Mouse (Mus musculus): ENCODE measurements at regions not wholly inside any gene's neighbourhood (a gene's known extent, or its start where the extent isn't known, plus 50 kb on each side); places are given as distances from the start of the nearest gene placed in this dataset.

- Histone ChIP-seq H3K36me3 (ENCODE audit: control insufficient read depth, insufficient read depth, low read length) (no peaks in the 10 kb centered on the region), H3K4me1 (ENCODE audit: control insufficient read depth, insufficient read depth, low read length) (no peaks in the 10 kb centered on the region), H3K4me2 (ENCODE audit: low read depth, low read length) (no peak overlapping the region), H3K9me3 (ENCODE audit: control insufficient read depth, low read length) (no peaks in the 10 kb centered on the region), H3K9ac (ENCODE audit: low read depth, low read length) (no peak overlapping the region), H3K27me3 (replicated peaks; ENCODE audit: control insufficient read depth, insufficient read depth, low read length) (no peaks in the 10 kb centered on the region), H3K4me3 (ENCODE audit: low read length) (no peak overlapping the region), H3K27ac (ENCODE audit: low read length) (no peak overlapping the region)
- 76% methylated on average over 1 of the region's 1 CpGs for WGBS
- no peak for ATAC-seq
These were observed 309.9 kb upstream of the Megf9 start for GRCm38 (mm10) chr4:70844742-70845141.

DNA sequence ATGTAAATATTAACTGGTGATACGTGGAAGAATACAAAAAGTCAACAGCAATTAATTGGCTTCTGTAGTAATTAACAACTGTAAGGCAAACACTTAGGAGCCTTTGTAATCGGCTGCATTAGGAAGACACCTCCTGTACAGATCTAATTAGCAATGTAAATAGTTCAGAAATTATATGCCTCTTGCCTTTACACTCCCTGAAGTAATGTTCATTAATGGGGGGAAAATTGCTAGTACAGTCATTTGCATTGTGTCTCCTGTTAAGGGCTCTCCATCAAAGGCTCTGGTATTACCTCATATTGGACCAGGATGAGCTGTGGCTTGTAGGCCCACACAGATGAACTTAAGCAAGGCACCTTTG, 276.1 kb upstream of the Megf9 start:
- Histone ChIP-seq H3K9me3 (ENCODE audit: control insufficient read depth, low read length) (no peaks in the 10 kb centered on the region), H3K27ac (ENCODE audit: low read length) (no peak overlapping the region), H3K9ac (ENCODE audit: low read depth, low read length) (no peak overlapping the region), H3K36me3 (ENCODE audit: control insufficient read depth, insufficient read depth, low read length) (no peaks in the 10 kb centered on the region), H3K4me2 (ENCODE audit: low read depth, low read length) (no peak overlapping the region), H3K4me3 (ENCODE audit: low read length) (no peak overlapping the region), H3K27me3 (replicated peaks; ENCODE audit: control insufficient read depth, insufficient read depth, low read length) (no peaks in the 10 kb centered on the region), H3K4me1 (ENCODE audit: control insufficient read depth, insufficient read depth, low read length) (no peaks in the 10 kb centered on the region)
- no peak for ATAC-seq
- 64% methylated on average over 2 of the region's 2 CpGs for WGBS

DNA sequence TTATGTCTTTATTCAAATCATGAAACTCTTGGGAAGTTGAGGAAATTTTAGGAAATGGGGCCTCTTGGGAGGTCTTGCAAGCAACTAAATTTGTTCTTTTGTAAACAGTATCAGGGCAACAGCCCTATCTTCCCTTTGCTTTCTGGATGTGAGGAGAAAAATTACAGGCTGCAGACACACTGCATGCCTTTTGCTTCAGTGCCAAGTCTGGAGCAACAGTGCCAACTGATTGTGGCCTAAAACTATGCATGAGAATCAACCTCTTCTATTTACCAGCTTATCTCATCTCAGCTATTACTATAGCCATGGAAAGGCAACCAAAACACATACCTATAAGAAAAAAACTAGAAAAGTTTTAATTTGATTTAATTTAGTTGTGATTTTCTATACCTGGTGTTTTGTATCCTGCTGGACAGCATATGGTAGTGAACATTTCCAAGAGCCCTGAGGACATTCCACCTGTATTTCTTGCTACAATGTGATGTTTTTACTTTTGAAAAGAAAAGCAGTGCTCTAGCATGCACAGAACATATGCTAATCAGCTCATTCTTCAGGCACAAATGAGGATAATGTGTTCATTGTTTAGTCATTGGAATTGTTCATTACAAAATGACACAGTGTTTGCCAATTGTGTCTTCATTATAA, 275.6 kb upstream of the Megf9 start:
- no peaks in the 10 kb centered on the region for H3K36me3 ChIP-seq (ENCODE audit: control insufficient read depth, insufficient read depth, low read length)
- H3K9ac ChIP-seq (ENCODE audit: low read depth, low read length), result no peak overlapping the region
- no peak overlapping the region for H3K27ac ChIP-seq (ENCODE audit: low read length)
- ATAC-seq, result no peak
- no peaks in the 10 kb centered on the region for H3K4me1 ChIP-seq (ENCODE audit: control insufficient read depth, insufficient read depth, low read length)
- H3K4me3 ChIP-seq (ENCODE audit: low read length), result no peak overlapping the region
- H3K9me3 ChIP-seq (ENCODE audit: control insufficient read depth, low read length), result no peaks in the 10 kb centered on the region
- H3K4me2 ChIP-seq (ENCODE audit: low read depth, low read length), result no peak overlapping the region
- H3K27me3 ChIP-seq (replicated peaks; ENCODE audit: control insufficient read depth, insufficient read depth, low read length), result no peaks in the 10 kb centered on the region

DNA sequence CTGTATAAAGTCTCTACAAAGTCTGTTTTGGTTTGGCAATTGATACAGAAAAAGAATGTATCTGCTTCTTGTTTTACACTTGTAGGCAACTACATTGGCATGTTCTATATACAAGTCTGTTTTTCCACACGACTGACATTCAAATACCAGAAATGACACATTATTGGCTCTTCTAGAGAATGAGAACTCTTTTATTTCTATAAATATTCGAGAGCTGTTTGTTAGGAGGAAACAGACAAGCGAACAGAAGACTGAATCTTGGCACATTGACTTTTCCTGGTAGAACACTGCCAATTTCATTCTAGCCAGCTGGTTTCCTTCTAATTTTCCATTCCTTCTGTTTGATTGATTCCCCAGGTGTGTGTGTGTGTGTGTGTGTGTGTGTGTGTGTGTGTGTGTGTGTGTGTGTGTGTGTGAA, 270.1 kb upstream of the Megf9 start:
- H3K36me3 ChIP-seq (ENCODE audit: control insufficient read depth, insufficient read depth, low read length), result no peaks in the 10 kb centered on the region
- H3K27ac ChIP-seq (ENCODE audit: low read length), result no peak overlapping the region
- no peaks in the 10 kb centered on the region for H3K27me3 ChIP-seq (replicated peaks; ENCODE audit: control insufficient read depth, insufficient read depth, low read length)
- H3K4me1 ChIP-seq (ENCODE audit: control insufficient read depth, insufficient read depth, low read length), result no peaks in the 10 kb centered on the region
- no peaks in the 10 kb centered on the region for H3K9me3 ChIP-seq (ENCODE audit: control insufficient read depth, low read length)
- H3K9ac ChIP-seq (ENCODE audit: low read depth, low read length), result no peak overlapping the region
- no peak overlapping the region for H3K4me2 ChIP-seq (ENCODE audit: low read depth, low read length)
- no peak for ATAC-seq
- 54% methylated on average over 3 of the region's 3 CpGs for WGBS
- H3K4me3 ChIP-seq (ENCODE audit: low read length), result no peak overlapping the region

GRCm38 (mm10) chr4:70798483-70798882, 263.7 kb upstream of the Megf9 start:
- Histone ChIP-seq H3K36me3 (ENCODE audit: control insufficient read depth, insufficient read depth, low read length) (no peaks in the 10 kb centered on the region), H3K4me3 (ENCODE audit: low read length) (no peak overlapping the region), H3K27ac (ENCODE audit: low read length) (no peak overlapping the region), H3K4me1 (ENCODE audit: control insufficient read depth, insufficient read depth, low read length) (no peaks in the 10 kb centered on the region), H3K4me2 (ENCODE audit: low read depth, low read length) (no peak overlapping the region), H3K9me3 (ENCODE audit: control insufficient read depth, low read length) (no peaks in the 10 kb centered on the region), H3K27me3 (replicated peaks; ENCODE audit: control insufficient read depth, insufficient read depth, low read length) (no peaks in the 10 kb centered on the region), H3K9ac (ENCODE audit: low read depth, low read length) (no peak overlapping the region)
- WGBS, result 51% methylated on average over 1 of the region's 1 CpGs
- no peak for ATAC-seq

DNA sequence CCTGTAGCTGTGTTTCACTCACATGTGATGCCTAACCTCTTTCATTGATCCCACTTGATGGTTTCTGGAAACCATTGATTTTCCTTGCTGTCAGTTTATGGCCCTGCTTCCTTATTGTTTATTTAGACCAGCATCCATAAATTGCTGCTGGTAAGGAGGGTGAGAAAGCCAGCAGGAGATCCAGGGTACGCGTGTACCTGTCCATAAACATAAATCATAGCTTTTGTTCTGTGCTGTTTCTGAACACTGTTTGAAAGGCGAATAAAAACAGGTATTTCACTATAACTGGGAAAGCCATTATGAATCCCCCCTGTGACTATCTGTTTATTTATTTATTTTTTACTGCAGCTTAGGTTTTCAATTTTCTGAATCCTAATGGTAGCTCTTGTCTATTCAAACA, 263.1 kb upstream of the Megf9 start:
- 60% methylated on average over 3 of the region's 3 CpGs for WGBS

DNA sequence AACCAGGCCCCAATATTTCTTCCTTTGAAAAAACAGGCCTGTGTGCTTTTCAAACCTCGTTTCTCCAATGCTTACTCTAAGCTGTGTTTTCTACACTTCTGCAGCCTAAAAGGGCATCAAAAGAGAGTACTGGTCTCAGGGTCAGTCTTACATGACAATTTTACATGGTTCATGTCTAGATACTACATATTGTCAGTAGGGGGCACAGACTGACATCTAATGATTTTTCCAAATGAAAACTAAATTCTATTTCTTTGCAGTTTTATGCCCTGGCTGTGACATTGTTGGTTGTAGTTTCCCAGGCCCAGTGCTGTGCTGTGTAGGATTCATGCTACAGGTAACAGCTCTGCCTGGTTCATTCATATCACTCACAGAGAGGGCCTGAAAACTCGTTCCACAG, 248.7 kb upstream of the Megf9 start:
- Histone ChIP-seq H3K27me3 (replicated peaks; ENCODE audit: control insufficient read depth, insufficient read depth, low read length) (no peaks in the 10 kb centered on the region), H3K4me1 (ENCODE audit: control insufficient read depth, insufficient read depth, low read length) (no peaks in the 10 kb centered on the region)

More for the DNA sequence above, 263.1 kb upstream of the Megf9 start:
- no peak overlapping the region for H3K4me2 ChIP-seq (ENCODE audit: low read depth, low read length)
- no peaks in the 10 kb centered on the region for H3K9me3 ChIP-seq (ENCODE audit: control insufficient read depth, low read length)
- ATAC-seq, result no peak
- H3K27me3 ChIP-seq (replicated peaks; ENCODE audit: control insufficient read depth, insufficient read depth, low read length), result no peaks in the 10 kb centered on the region
- no peaks in the 10 kb centered on the region for H3K4me1 ChIP-seq (ENCODE audit: control insufficient read depth, insufficient read depth, low read length)
- H3K27ac ChIP-seq (ENCODE audit: low read length), result no peak overlapping the region
- no peak overlapping the region for H3K9ac ChIP-seq (ENCODE audit: low read depth, low read length)
- H3K36me3 ChIP-seq (ENCODE audit: control insufficient read depth, insufficient read depth, low read length), result no peaks in the 10 kb centered on the region
- H3K4me3 ChIP-seq (ENCODE audit: low read length), result no peak overlapping the region

GRCm38 (mm10) chr4:70781591-70781990, 246.8 kb upstream of the Megf9 start:
- H3K27me3 ChIP-seq (replicated peaks; ENCODE audit: control insufficient read depth, insufficient read depth, low read length), result no peaks in the 10 kb centered on the region
- no peak overlapping the region for H3K9ac ChIP-seq (ENCODE audit: low read depth, low read length)
- ATAC-seq, result no peak
- H3K4me3 ChIP-seq (ENCODE audit: low read length), result no peak overlapping the region
- WGBS, result 69% methylated on average over 2 of the region's 2 CpGs
- H3K36me3 ChIP-seq (ENCODE audit: control insufficient read depth, insufficient read depth, low read length), result no peaks in the 10 kb centered on the region
- no peak overlapping the region for H3K4me2 ChIP-seq (ENCODE audit: low read depth, low read length)
- no peaks in the 10 kb centered on the region for H3K9me3 ChIP-seq (ENCODE audit: control insufficient read depth, low read length)
- no peak overlapping the region for H3K27ac ChIP-seq (ENCODE audit: low read length)
- no peaks in the 10 kb centered on the region for H3K4me1 ChIP-seq (ENCODE audit: control insufficient read depth, insufficient read depth, low read length)

More for the DNA sequence above, 248.7 kb upstream of the Megf9 start:
- Histone ChIP-seq H3K9me3 (ENCODE audit: control insufficient read depth, low read length) (no peaks in the 10 kb centered on the region), H3K27ac (ENCODE audit: low read length) (no peak overlapping the region), H3K4me3 (ENCODE audit: low read length) (no peak overlapping the region), H3K9ac (ENCODE audit: low read depth, low read length) (no peak overlapping the region), H3K36me3 (ENCODE audit: control insufficient read depth, insufficient read depth, low read length) (no peaks in the 10 kb centered on the region), H3K4me2 (ENCODE audit: low read depth, low read length) (no peak overlapping the region)
- 39% methylated on average over 2 of the region's 2 CpGs for WGBS
- no peak for ATAC-seq

GRCm38 (mm10) chr4:70776273-70776672, 241.5 kb upstream of the Megf9 start:
- Histone ChIP-seq H3K9me3 (ENCODE audit: control insufficient read depth, low read length) (no peaks in the 10 kb centered on the region), H3K4me3 (ENCODE audit: low read length) (no peak overlapping the region), H3K9ac (ENCODE audit: low read depth, low read length) (no peak overlapping the region), H3K4me2 (ENCODE audit: low read depth, low read length) (no peak overlapping the region), H3K27ac (ENCODE audit: low read length) (no peak overlapping the region), H3K4me1 (ENCODE audit: control insufficient read depth, insufficient read depth, low read length) (no peaks in the 10 kb centered on the region), H3K36me3 (ENCODE audit: control insufficient read depth, insufficient read depth, low read length) (no peaks in the 10 kb centered on the region), H3K27me3 (replicated peaks; ENCODE audit: control insufficient read depth, insufficient read depth, low read length) (no peaks in the 10 kb centered on the region)
- WGBS, result 65% methylated on average over 1 of the region's 1 CpGs
- ATAC-seq, result no peak

GRCm38 (mm10) chr4:70743425-70743824, 208.6 kb upstream of the Megf9 start:
- H3K4me2 ChIP-seq (ENCODE audit: low read depth, low read length), result no peak overlapping the region
- 73% methylated on average over 1 of the region's 1 CpGs for WGBS
- no peaks in the 10 kb centered on the region for H3K36me3 ChIP-seq (ENCODE audit: control insufficient read depth, insufficient read depth, low read length)
- no peaks in the 10 kb centered on the region for H3K9me3 ChIP-seq (ENCODE audit: control insufficient read depth, low read length)
- no peak for ATAC-seq
- H3K4me1 ChIP-seq (ENCODE audit: control insufficient read depth, insufficient read depth, low read length), result no peaks in the 10 kb centered on the region
- no peak overlapping the region for H3K4me3 ChIP-seq (ENCODE audit: low read length)
- no peak overlapping the region for H3K27ac ChIP-seq (ENCODE audit: low read length)
- no peak overlapping the region for H3K9ac ChIP-seq (ENCODE audit: low read depth, low read length)
- H3K27me3 ChIP-seq (replicated peaks; ENCODE audit: control insufficient read depth, insufficient read depth, low read length), result no peaks in the 10 kb centered on the region

Measured in intestine, embryonic 16.5 days (tissue).